Mouse (Mus musculus) brain, embryonic 14.5 days (tissue): ENCODE data around the gene Syngr4.
"Not testable (repeated sequence)": the region's sequence is repeated elsewhere in the genome, so short reads cannot be mapped to it uniquely, and the experiment has no call there.

ENCODE experiments used
- CTCF ChIP-seq: fragments of 200-500 bp; IDR thresholded peaks from 2 replicates; pipeline ENCODE4 v1.5.1; 2012; ENCODE audit warnings: inconsistent platforms, mild to moderate bottlenecking, moderate library complexity, borderline replicate concordance; ENCODE audit not compliant: insufficient read depth, insufficient read length; ENCODE audit errors: extremely low read depth
- POLR2A ChIP-seq: fragments of 200-500 bp; IDR thresholded peaks from 2 replicates; pipeline ENCODE4 v1.6.1; 2012; ENCODE audit warnings: mild to moderate bottlenecking, inconsistent platforms, borderline replicate concordance; ENCODE audit not compliant: poor library complexity, insufficient read depth, insufficient read length, severe bottlenecking; ENCODE audit errors: extremely low read depth

DNA sequence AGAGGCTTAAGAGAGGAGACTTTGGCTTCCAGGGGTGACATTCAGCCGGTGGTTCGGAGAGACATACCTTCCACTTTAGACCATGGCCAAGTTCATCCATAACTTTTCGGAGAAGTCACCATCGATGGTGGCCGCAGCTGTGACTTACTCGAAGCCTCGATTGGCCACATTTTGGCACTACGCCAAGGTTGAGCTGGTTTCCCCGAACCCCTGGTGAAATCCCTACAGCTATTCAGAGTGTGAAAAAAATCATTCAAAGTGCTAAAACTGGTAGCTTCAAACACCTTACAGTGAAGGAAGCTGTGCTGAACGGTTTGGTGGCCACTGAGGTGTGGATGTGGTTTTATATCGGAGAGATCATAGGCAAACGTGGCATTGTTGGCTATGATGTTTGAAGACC, 37.3 kb upstream of the Syngr4 start:
- not testable (repeated sequence) for TF ChIP-seq CTCF, POLR2A
